Mouse (Mus musculus) CH12.LX (cell line): ENCODE results near the gene Tex44. TPM values are rescaled to one million over a fixed set of nuclear protein-coding genes. Genes with fewer than 3 reads are reported as not detected.

Source experiments
- DNase-seq: peaks from one replicate; pipeline ENCODE4 v3.0.0-alpha.2; 2013; ENCODE audit errors: extremely low read depth
- H3K27ac ChIP-seq: 2 replicates; pipeline ENCODE4 v1.5.1; 2012; ENCODE audit warnings: low read depth, mild to moderate bottlenecking, control low read depth, moderate library complexity; ENCODE audit not compliant: insufficient read depth
- H3K27me3 ChIP-seq: replicated peaks from 2 replicates; pipeline ENCODE3; 2012; ENCODE audit warnings: inconsistent platforms
- H3K36me3 ChIP-seq, 2 experiments: replicated peaks in 1 of 2; 2 replicates each; pipeline versions ENCODE3 to v1.6.1; 2012; ENCODE audit warnings: inconsistent platforms in 1 of 2, low read length in 1 of 2, mild to moderate bottlenecking in 1 of 2, mixed read lengths in 1 of 2, moderate library complexity in 1 of 2; ENCODE audit not compliant: control insufficient read depth in 1 of 2, insufficient read depth in 1 of 2
- H3K4me1 ChIP-seq, 2 experiments: 2 replicates each; pipeline ENCODE4 v1.6.1; 2012; ENCODE audit warnings: inconsistent platforms in 1 of 2, moderate library complexity in 1 of 2; ENCODE audit not compliant: insufficient read depth in 2 of 2, control insufficient read depth in 1 of 2
- H3K4me2 ChIP-seq: 2 replicates; pipeline ENCODE4 v1.6.1; 2012; ENCODE audit warnings: low read depth, mild to moderate bottlenecking, control low read depth; ENCODE audit not compliant: poor library complexity, insufficient read depth, severe bottlenecking
- H3K4me3 ChIP-seq, 3 experiments: fragments of 150-350 bp in 1 of 3; sonication (generic) in 1 of 3; replicated peaks in 1 of 3; 2 replicates each; pipeline versions ENCODE3 to v1.5.1; 2011 to 2012; ENCODE audit warnings: low read depth in 2 of 3, low read length in 2 of 3, mild to moderate bottlenecking in 2 of 3, moderate library complexity in 2 of 3, control low read depth in 1 of 3, improper control_type of control experiment in 1 of 3, inconsistent platforms in 1 of 3, mixed read lengths in 1 of 3; ENCODE audit not compliant: poor library complexity in 1 of 3
- H3K79me2 ChIP-seq: replicated peaks from 2 replicates; pipeline ENCODE4 v1.6.1; 2012; ENCODE audit warnings: mild to moderate bottlenecking, moderate library complexity; ENCODE audit not compliant: control insufficient read depth, poor library complexity, insufficient read depth, severe bottlenecking; ENCODE audit errors: extremely low read depth
- H3K9ac ChIP-seq: 2 replicates; pipeline ENCODE4 v1.6.1; 2012; ENCODE audit warnings: low read depth, mild to moderate bottlenecking, control low read depth, moderate library complexity; ENCODE audit not compliant: insufficient read depth
- H3K9me3 ChIP-seq: replicated peaks from 2 replicates; pipeline ENCODE3; 2012; ENCODE audit warnings: low read length, inconsistent platforms, mixed read lengths
- BHLHE40 ChIP-seq: IDR thresholded peaks from 2 replicates; pipeline ENCODE4 v1.6.1; 2011; ENCODE audit warnings: mild to moderate bottlenecking, low read depth, low read length, improper control_type of control experiment
- CHD2 ChIP-seq: IDR thresholded peaks from 2 replicates; pipeline ENCODE4 v1.6.1; 2011; ENCODE audit warnings: low read length, improper control_type of control experiment
- CTCF ChIP-seq, 2 experiments: IDR thresholded peaks in 1 of 2; conservative IDR thresholded peaks in 1 of 2; 2 replicates each; pipeline ENCODE4 v1.5.1; 2011 to 2012; ENCODE audit warnings: low read depth in 2 of 2, low read length in 2 of 2, improper control_type of control experiment in 1 of 2, inconsistent platforms in 1 of 2, mild to moderate bottlenecking in 1 of 2, moderate library complexity in 1 of 2
- IRF4 ChIP-seq: IDR thresholded peaks from 2 replicates; pipeline ENCODE4 v1.6.1; 2014; ENCODE audit warnings: low read depth, mild to moderate bottlenecking, inconsistent platforms, low read length, improper control_type of control experiment
- JUN ChIP-seq: IDR thresholded peaks from 2 replicates; pipeline ENCODE4 v1.6.1; 2011; ENCODE audit warnings: low read depth, mild to moderate bottlenecking, low read length, improper control_type of control experiment, moderate library complexity; ENCODE audit not compliant: insufficient read depth
- MAFK ChIP-seq: IDR thresholded peaks from 2 replicates; pipeline ENCODE4 v1.6.1; 2011; ENCODE audit warnings: low read length, improper control_type of control experiment; ENCODE audit not compliant: insufficient replicate concordance
- MEF2A ChIP-seq: IDR thresholded peaks from 2 replicates; pipeline ENCODE4 v1.6.1; 2014; ENCODE audit warnings: low read depth, mild to moderate bottlenecking, inconsistent platforms, low read length, improper control_type of control experiment, borderline replicate concordance
- MXI1 ChIP-seq: IDR thresholded peaks from 2 replicates; pipeline ENCODE4 v1.6.1; 2011; ENCODE audit warnings: mild to moderate bottlenecking, low read depth, low read length, improper control_type of control experiment
- NRF1 ChIP-seq: IDR thresholded peaks from 2 replicates; pipeline ENCODE4 v1.6.1; 2014; ENCODE audit warnings: low read depth, mild to moderate bottlenecking, inconsistent platforms, low read length, improper control_type of control experiment, moderate library complexity
- POLR2A ChIP-seq: IDR thresholded peaks from 2 replicates; pipeline ENCODE4 v1.6.1; 2011; ENCODE audit warnings: low read depth, mild to moderate bottlenecking, improper control_type of control experiment, low read length
- RAD21 ChIP-seq: IDR thresholded peaks from 2 replicates; pipeline ENCODE4 v1.6.1; 2011; ENCODE audit warnings: low read depth, mild to moderate bottlenecking, low read length, improper control_type of control experiment, moderate library complexity
- SIN3A ChIP-seq: IDR thresholded peaks from 2 replicates; pipeline ENCODE4 v1.6.1; 2012; ENCODE audit warnings: low read length, improper control_type of control experiment, inconsistent platforms
- SMC3 ChIP-seq: IDR thresholded peaks from 2 replicates; pipeline ENCODE4 v1.6.1; 2011; ENCODE audit warnings: low read depth, low read length, improper control_type of control experiment
- TCF12 ChIP-seq: IDR thresholded peaks from 2 replicates; pipeline ENCODE4 v1.6.1; 2014; ENCODE audit warnings: low read depth, mild to moderate bottlenecking, inconsistent platforms, low read length, improper control_type of control experiment
- UBTF ChIP-seq: IDR thresholded peaks from 2 replicates; pipeline ENCODE4 v1.6.1; 2012; ENCODE audit warnings: low read depth, mild to moderate bottlenecking, inconsistent platforms, low read length, improper control_type of control experiment, moderate library complexity
- USF1 ChIP-seq: IDR thresholded peaks from 2 replicates; pipeline ENCODE4 v1.6.1; 2014; ENCODE audit warnings: low read depth, mild to moderate bottlenecking, inconsistent platforms, low read length, improper control_type of control experiment
- ZC3H11A ChIP-seq: IDR thresholded peaks from 2 replicates; pipeline ENCODE4 v1.6.1; 2012; ENCODE audit warnings: low read depth, mild to moderate bottlenecking, inconsistent platforms, low read length, improper control_type of control experiment
- ZNF384 ChIP-seq: IDR thresholded peaks from 2 replicates; pipeline ENCODE4 v1.6.1; 2012; ENCODE audit warnings: low read depth, low read length, improper control_type of control experiment, inconsistent platforms
- dilution Hi-C: fragments of 300-500 bp; cut with MboI; formaldehyde crosslinking; loops from 2 replicates; pipeline ENCODE4 v1.14.3; 2020; ENCODE audit warnings: low sequenced_read_pairs; ENCODE audit not compliant: extremely low pct_unique_long_range_greater_than_20kb, extremely low pct_ligation_motif_present
- in situ Hi-C: fragments of 300-500 bp; cut with MboI; formaldehyde crosslinking; loops from 3 replicates; pipeline ENCODE4 v1.14.3; 2019; ENCODE audit warnings: low sequenced_read_pairs, low pct_ligation_motif_present, low pct_unique_long_range_greater_than_20kb, mixed read lengths
- polyA plus RNA-seq: library from polyadenylated mRNA; unstranded; fragments of >175 nt; gene quantifications from 2 replicates; pipeline ENCODE4 v1.2.1, GENCODE M21; 2012; ENCODE audit warnings: low read depth; ENCODE audit not compliant: insufficient read length
- total RNA-seq, 2 experiments: library from RNA; depleted of rRNA; stranded (reverse); fragments of 300-350 nt in 1 of 2; fragments of >200 nt in 1 of 2; gene quantifications; 2 replicates each; pipeline ENCODE4 v1.2.3; 2012 to 2014

The Tex44 gene
- total and polyA plus RNA-seq, 3 experiments: not detected

GRCm38 (mm10) chr1:86438014-86438319 lies 11.8 kb downstream of the Tex44 start:
- peak overlapping the region; percentile 65 for H3K27ac ChIP-seq
- in situ Hi-C loops: loop anchor here (5.0 to 25.0 kb wide), 2 partner anchors 41 to 599 kb away; no protein-coding TSS in a partner anchor
- peak overlapping the region; percentile 12; the same call in 1 of the 2 replicates for H3K9ac ChIP-seq
- H3K36me3 ChIP-seq: no peaks in the 10 kb centered on the region
- no peaks in the 10 kb centered on the region for H3K9me3 ChIP-seq
- DNase-seq: no peak
- TF ChIP-seq BHLHE40: 0 out of 2 replicates have a peak, but pooled peaks have one; percentile 22
- no peak for TF ChIP-seq CTCF (conservative IDR thresholded peaks at IDR 0.05 in 1 of 2, IDR thresholded peaks at IDR 0.05 in 1 of 2; ENCODE audit: low read depth in 2 of 2, low read length in 2 of 2)
- TF ChIP-seq POLR2A: no peak
- TF ChIP-seq MAFK: peak; percentile 57; the same call in 1 of the 2 replicates
- no peak for TF ChIP-seq TCF12
- TF ChIP-seq ZNF384: no peak
- no peak for TF ChIP-seq ZC3H11A
- TF ChIP-seq CHD2: no peak
- peak; percentile 3; the same call in 1 of the 2 replicates for TF ChIP-seq MXI1
- TF ChIP-seq SIN3A: peak; percentile 34; the same call in 1 of the 2 replicates
- no peak for TF ChIP-seq UBTF
- H3K4me2 ChIP-seq: peak overlapping the region; percentile 37; the same call in 1 of the 2 replicates
- dilution Hi-C loops: no loop called here
- H3K4me1 ChIP-seq: peaks cover 30 to 68% of the 10 kb centered on the region in 2 experiments
- no peaks in the 10 kb centered on the region for H3K79me2 ChIP-seq
- H3K4me3 ChIP-seq: no peak overlapping the region
- H3K27me3 ChIP-seq: no peaks in the 10 kb centered on the region

- Histone ChIP-seq H3K27ac (no peak overlapping the region), H3K4me1 (peaks cover 30 to 68% of the 10 kb centered on the region in 2 experiments), H3K27me3 (no peaks in the 10 kb centered on the region), H3K79me2 (no peaks in the 10 kb centered on the region), H3K4me2 (no peak overlapping the region), H3K4me3 (no peak overlapping the region), H3K36me3 (no peaks in the 10 kb centered on the region), H3K9me3 (no peaks in the 10 kb centered on the region), H3K9ac (no peak overlapping the region)
- peak; percentile 47 for DNase-seq
- TF ChIP-seq CTCF (conservative IDR thresholded peaks at IDR 0.05 in 1 of 2, IDR thresholded peaks at IDR 0.05 in 1 of 2; ENCODE audit: low read depth in 2 of 2, low read length in 2 of 2) (peak in 1 of 2 experiments; percentile 74; a peak in 2 of 4 replicates), NRF1 (no peak), MAFK (no peak), USF1 (no peak), SMC3 (peak; percentile 62), JUN (no peak), MEF2A (peak; percentile 30; the same call in 1 of the 2 replicates), IRF4 (peak; percentile 49; the same call in 1 of the 2 replicates), RAD21 (peak; percentile 70)
- in situ Hi-C loops (loop anchor here (5.0 to 25.0 kb wide), 2 partner anchors 41 to 599 kb away; no protein-coding TSS in a partner anchor), dilution Hi-C loops (no loop called here)
Measured at GRCm38 (mm10) chr1:86438501-86438900, 12.4 kb downstream of the Tex44 start.
